Mouse (Mus musculus): Measurements from ENCODE around the gene Mob3a.

Mob3a gene

GRCm38 (mm10) chr10:80693401-80694045 is 8.3 kb downstream of the Mob3a start:
- no peak for TF ChIP-seq GATA4 (IDR thresholded peaks at IDR 0.05; ENCODE audit: insufficient replicate concordance, low read length)

GRCm38 (mm10) chr10:80692249-80693165 is 9.3 kb downstream of the Mob3a start:
- TF ChIP-seq GATA4 (IDR thresholded peaks at IDR 0.05; ENCODE audit: insufficient replicate concordance, low read length): no peak

GRCm38 (mm10) chr10:80687850-80688249 is 13.9 kb downstream of the Mob3a start:
- TF ChIP-seq GATA4 (IDR thresholded peaks at IDR 0.05; ENCODE audit: insufficient replicate concordance, low read length): no peak

GRCm38 (mm10) chr10:80686617-80687016 is 15.2 kb downstream of the Mob3a start:
- no peak for TF ChIP-seq GATA4 (IDR thresholded peaks at IDR 0.05; ENCODE audit: insufficient replicate concordance, low read length)

- no peak for TF ChIP-seq GATA4 (IDR thresholded peaks at IDR 0.05; ENCODE audit: insufficient replicate concordance, low read length)
Measured at GRCm38 (mm10) chr10:80684984-80685383, 16.8 kb downstream of the Mob3a start.

GRCm38 (mm10) chr10:80684214-80684613 is 17.6 kb downstream of the Mob3a start:
- no peak for TF ChIP-seq GATA4 (IDR thresholded peaks at IDR 0.05; ENCODE audit: insufficient replicate concordance, low read length)

- no peak for TF ChIP-seq GATA4 (IDR thresholded peaks at IDR 0.05; ENCODE audit: insufficient replicate concordance, low read length)
Measured at GRCm38 (mm10) chr10:80683647-80684046, 18.1 kb downstream of the Mob3a start.

GRCm38 (mm10) chr10:80682003-80682402 is 19.8 kb downstream of the Mob3a start:
- TF ChIP-seq GATA4 (IDR thresholded peaks at IDR 0.05; ENCODE audit: insufficient replicate concordance, low read length): no peak

- no peak for TF ChIP-seq GATA4 (IDR thresholded peaks at IDR 0.05; ENCODE audit: insufficient replicate concordance, low read length)
Measured at GRCm38 (mm10) chr10:80680260-80680696, 21.5 kb downstream of the Mob3a start.

GRCm38 (mm10) chr10:80679556-80680259 is 22.1 kb downstream of the Mob3a start:
- no peak for TF ChIP-seq GATA4 (IDR thresholded peaks at IDR 0.05; ENCODE audit: insufficient replicate concordance, low read length)

GRCm38 (mm10) chr10:80678601-80679377 is 23.0 kb downstream of the Mob3a start:
- no peak for TF ChIP-seq GATA4 (IDR thresholded peaks at IDR 0.05; ENCODE audit: insufficient replicate concordance, low read length)

GRCm38 (mm10) chr10:80677942-80678436 is 23.8 kb downstream of the Mob3a start, which contains the start of gene Mknk2:
TSS of gene Mknk2 (minus strand) at chr10:80678112.
- no peak; the same call in 1 of the 2 replicates for TF ChIP-seq GATA4 (IDR thresholded peaks at IDR 0.05; ENCODE audit: insufficient replicate concordance, low read length)

- no peak for TF ChIP-seq GATA4 (IDR thresholded peaks at IDR 0.05; ENCODE audit: insufficient replicate concordance, low read length)
Measured at GRCm38 (mm10) chr10:80677128-80677875, 24.5 kb downstream of the Mob3a start.
